Mouse (Mus musculus) frontal cortex, postnatal 10 days (tissue): ENCODE data around the gene Cnnm1.
"Not testable (repeated sequence)": the region's sequence is repeated elsewhere in the genome, so short reads cannot be mapped to it uniquely, and the experiment has no call there.

ENCODE experiments used
- DNase-seq, 2 experiments: peaks; one replicate each; pipeline ENCODE4 v3.0.0; 2022; ENCODE audit warnings: low spot score in 2 of 2, mixed read lengths in 1 of 2

The Cnnm1 gene

DNA sequence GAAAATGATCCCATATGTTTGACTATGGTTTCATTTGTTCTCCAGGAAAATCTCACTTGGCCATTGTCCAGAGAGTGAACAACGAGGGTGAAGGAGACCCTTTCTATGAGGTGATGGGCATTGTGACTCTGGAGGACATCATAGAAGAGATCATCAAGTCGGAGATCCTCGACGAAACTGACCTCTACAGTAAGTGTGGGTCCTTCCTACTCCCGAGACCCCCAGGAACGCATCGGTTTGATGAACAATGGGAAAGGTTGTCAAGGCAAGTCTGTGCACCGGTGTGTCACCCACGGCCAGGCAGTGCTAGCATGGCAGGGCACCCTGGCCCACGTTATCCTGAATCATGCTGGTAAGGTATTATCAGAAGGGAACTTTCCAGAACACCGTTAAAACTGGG lies 24.8 kb downstream of the Cnnm1 start:
- no peak for DNase-seq

DNA sequence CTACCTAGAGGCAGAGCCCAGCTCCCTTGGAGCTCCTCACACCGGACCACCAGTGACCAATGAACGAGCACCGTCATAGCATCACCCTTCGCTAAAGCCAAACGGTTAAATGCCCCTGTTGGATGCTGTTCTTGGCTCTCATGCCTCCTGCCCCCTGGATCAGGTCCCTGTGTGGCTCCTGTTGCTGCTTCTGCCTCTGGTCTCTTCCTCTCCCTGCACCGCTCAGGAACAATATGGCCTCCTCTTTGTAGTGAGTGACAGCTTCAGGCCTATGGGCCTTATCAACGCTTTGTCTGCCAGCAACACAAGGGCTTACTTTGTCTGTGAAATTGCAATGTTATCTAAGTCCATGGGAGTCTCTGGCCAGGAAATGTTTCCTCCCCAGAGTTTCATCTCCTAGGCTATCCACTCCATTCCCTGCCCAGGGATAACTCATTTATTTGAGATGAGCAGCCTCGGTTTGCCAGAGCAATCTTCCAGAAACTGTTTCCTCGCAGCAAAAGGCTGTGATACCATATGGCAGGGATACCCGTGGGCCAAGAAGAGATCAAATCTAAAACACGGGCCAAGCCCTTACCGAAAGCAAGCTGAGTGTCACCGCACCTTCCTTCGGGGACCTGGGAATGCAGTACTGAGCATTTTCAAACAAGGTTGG lies 25.5 kb downstream of the Cnnm1 start:
- DNase-seq: no peak

DNA sequence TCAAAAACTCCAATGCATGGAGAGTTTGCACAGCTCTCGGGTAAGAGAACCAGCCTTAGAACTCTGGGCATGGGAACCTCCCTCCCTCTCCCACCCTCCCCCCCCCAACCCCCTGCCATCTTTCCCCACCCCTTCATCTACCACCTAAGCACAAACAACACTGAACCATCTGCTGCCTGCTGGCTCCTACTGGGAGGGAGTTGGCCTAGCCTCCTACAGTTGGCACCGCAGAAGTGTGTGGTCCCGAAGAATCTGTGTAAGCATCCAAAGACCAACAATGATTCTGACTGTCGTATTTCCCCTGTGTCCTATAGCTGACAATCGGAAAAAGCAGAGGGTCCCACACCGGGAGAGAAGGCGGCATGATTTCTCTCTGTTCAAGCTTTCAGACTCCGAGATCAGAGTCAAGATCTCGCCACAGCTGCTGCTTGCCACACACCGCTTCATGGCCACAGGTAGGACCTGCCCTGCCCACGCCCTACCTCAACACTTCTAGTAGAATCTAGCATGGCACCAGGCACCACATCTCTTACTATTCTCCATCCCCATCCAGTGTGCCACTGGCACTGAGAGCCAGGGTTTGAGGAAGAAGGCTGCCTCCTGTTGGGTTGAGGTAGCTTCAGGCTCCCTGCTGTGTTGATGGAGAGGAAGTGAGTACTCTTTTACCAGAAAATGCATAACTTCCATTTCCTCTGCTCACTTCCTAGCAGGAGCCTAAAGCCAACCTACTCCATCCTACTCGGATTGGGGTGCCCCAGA lies 27.9 kb downstream of the Cnnm1 start:
- DNase-seq: no peak

DNA sequence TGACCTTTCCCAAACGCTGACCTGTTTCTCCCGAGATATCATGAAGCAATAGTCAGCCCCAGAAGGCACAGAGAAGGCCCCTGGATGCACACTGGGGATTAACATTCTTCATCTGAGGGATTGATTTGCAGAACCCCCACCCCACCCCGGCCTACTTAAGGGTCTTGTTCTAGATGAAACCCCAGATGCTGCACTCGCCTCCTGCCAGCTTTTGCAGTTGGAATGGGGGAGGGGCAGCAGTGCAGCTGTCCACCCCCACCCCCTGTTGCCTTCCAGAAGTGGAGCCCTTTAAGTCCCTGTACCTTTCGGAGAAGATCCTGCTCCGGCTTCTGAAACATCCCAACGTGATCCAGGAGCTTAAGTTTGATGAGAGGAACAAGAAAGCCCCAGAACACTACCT lies 29.1 kb downstream of the Cnnm1 start:
- DNase-seq: no peak

DNA sequence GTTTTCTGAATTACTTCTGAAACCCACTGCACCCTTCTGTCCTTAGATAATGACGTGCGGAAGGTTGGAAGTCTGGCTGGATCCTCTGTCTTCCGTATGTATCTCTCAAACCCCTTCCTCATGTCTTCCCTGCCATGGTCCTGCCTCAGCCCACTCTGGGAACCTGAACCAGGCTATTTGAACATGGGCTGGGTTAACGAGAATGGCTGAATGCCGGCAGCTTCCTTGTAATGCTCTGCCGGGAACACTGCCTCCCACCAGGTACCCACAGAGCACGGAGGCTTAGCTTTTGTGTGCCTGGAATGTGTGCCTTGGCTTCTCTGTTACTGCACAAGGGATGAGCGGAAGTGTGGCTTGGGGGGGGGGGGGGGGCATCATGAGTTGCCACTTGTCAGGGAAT lies 32.1 kb downstream of the Cnnm1 start:
- DNase-seq: no peak

DNA sequence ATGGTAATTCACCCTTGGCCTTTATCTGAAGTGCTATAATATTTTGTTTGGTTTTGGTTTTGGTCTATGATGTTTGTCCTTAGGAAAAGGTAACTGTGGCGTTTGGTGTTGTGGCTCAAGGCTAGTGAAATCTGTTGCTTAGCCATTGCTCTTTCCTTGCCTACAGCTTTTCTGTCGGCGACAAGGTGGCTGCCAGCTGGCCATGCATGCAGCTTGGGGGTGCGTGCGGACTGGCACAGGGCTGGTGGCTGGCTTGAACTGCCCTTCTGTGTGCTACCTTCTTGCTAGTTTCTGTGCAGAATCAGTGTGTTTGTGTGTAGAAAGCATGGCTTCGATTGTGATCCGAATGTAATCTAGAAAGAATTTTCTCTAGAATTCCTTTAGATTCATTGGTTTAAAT lies 32.5 kb downstream of the Cnnm1 start:
- no peak for DNase-seq

DNA sequence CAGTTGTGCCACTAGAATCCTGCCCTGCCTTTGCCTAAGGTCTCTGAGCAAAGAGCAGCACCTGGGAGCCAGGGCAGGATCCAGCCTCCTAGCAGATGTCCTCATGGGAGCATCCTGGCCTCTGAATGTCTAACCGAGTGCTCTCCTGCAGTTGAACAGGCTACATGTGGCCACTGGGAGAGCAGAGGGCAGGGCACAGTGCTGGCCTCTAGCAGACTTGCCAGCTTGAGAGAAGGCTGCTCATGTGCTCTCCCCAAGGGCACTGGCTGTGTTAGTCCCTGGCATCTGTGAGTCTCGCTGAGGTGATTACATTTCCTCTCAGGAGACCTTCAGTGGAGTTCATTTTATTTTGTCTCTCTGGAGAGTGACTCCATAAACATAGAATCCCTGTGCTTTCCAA lies 35.4 kb downstream of the Cnnm1 start:
- no peak for DNase-seq

DNA sequence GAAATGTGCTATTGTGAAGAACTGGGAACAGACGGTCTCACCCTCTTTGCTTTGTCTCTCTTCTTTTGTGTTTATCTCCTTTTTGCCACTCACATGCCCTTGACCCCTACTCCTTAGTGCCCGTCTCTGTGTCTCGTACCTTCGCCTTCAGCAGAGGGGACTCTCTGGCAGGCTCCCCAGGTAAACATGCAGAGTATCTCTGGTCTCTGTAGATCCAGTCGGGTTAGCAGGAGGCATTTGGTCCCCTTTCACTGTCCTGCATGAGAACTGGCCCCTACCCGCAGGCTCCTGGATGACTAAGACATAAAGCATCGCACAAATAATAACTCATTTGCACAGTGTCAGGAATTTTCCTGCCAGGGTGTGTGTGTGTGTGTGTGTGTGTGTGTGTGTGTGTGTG lies 35.8 kb downstream of the Cnnm1 start:
- DNase-seq: no peak

DNA sequence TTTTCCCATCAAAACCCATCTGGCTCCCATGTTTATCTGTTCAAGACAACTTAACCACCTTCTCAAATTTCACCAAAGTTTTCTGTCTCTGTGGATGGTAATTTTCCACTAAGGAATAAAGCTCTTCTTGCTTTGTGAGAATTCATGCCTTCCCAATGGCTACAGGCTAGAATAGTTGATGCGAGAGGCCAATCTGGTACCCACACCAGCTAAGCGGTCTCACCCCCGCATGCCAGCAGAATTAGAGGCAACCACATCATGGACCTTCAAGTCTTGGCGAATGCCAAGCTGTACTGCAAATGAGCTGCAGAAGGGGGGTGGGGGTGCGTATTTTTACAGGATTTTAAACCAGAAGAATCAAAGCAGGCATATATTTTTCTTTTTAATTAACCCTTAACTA lies 37.2 kb downstream of the Cnnm1 start:
- DNase-seq: no peak

DNA sequence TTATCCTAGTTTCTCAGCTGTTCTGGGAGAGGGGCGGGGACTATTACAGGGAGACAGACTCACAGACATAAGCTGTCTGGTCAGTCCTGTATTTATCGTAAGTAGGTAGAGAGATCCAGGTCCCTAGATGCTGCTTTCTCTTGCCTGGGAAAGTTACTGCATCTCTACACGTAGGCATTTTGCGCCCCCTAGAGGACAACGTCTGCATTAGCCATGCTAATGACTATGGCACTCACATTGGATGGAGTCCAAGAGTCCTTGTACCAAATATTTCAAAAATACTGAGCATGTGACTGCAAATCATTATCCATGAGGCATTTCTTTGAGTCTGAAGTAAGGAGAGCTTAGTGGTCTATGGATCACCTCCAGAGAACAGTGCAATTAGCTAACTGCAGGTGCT lies 38.7 kb downstream of the Cnnm1 start:
- peak in 1 of 2 experiments; percentile 36 for DNase-seq

DNA sequence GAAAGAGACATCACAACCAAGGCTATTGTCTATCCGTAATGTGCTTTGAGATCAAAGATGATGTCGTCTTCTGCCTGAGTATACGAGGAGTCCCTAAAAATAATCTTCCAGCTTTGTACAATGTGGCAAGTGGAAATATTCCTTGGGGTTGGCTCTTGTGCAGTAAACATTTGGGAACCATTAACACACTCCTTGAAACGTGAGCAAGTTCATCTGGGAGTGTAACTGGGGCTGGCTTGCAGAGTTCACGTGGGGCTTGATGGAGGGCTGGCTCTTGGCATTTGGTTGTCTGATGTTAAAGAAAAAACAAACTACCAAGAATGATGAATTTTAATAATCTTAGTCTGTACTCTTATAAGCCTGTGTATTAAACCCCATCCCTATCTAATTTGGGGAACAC lies 39.2 kb downstream of the Cnnm1 start:
- DNase-seq: no peak

DNA sequence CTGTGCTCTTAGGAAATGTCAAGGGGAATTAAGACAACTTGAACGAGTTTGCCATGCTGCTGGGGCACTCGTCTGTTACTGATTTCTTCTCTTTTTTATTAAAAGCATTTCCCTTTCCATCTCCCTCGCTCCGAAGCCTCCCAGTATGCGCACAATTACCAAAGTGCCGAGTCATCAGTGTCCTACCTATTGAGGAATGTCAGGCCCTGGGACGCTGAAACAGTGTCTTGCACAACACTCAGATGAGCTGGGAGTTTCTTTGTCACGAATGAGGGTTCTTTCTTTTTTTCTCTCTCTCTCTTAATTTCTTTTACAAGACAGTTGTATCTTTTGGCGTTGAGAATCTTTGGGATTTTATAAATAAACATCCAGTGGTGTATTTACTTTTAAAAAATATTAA lies 40.3 kb downstream of the Cnnm1 start:
- DNase-seq: no peak

DNA sequence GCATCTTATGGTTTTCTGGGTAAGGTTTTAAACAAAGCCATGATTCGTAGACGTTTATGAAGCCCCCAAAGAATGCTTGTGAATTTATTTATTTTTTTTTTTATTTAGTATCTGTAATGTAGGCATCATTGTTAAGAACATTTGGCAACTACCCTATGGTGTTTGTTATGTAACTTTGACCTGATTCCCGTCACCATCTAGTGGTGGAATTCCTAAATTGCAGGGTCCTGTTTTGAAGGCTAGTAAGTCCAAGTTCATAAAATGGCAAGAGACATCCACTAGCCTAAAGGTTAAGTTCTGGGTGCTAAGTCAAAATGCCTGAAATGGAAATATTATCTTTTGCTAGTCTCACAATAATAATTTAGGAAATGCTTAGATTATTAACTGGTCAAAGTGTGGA lies 47.2 kb downstream of the Cnnm1 start:
- DNase-seq: no peak

DNA sequence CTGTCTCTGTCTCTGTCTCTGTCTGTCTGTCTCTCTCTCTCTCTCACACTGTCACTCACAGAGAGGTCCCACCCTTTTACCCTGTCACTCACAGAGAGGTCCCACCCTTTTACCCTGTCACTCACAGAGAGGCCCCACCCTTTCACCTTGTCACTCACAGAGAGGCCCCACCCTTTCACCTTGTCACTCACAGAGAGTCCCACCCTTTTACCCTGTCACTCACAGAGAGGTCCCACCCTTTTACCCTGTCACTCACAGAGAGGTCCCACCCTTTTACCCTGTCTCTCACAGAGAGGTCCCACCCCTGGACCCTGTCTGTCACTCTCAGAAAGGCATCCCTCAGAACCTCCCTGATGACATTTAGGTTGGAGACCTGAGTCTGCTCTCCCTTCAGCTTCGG lies 53.1 kb downstream of the Cnnm1 start:
- DNase-seq: not testable (repeated sequence)

DNA sequence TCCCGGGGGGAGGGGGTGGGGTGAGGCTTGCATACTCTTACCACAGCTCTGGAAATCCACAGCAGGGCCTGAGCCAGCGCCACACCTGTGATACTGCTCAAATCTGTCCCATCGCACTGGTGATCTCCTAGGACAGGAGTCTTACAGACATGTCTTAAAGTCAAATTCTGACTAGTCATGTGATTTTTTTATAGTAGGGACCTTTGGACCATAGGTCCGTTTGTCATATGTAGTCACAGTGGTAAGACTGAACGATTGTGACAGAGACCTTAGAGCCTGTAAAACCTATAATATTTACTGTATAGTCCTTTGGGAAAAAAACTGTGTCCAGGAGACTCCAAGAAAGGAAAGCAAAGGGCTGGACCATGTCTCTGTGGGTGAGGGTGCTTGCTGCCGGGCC lies 53.6 kb downstream of the Cnnm1 start:
- DNase-seq: no peak

DNA sequence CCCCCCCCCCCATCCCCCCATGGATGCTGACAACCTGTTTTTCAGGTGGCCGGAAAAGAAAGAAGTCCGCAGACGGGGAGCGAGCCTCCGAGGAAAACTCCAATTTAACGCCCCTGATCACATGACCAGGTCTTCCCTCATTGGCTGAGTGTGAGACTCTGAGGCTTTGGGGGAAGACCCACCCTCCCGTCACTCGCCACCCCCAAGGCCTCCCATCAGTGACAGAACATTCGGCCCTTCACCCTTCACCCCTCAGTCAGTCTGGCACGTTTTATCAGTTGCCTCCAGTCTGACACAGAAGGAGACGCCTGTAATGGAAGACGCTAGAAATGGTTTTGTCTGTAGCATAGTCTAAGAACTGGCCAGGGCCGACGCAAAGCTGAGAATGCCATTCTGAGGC lies 54.7 kb downstream of the Cnnm1 start:
- no peak for DNase-seq

DNA sequence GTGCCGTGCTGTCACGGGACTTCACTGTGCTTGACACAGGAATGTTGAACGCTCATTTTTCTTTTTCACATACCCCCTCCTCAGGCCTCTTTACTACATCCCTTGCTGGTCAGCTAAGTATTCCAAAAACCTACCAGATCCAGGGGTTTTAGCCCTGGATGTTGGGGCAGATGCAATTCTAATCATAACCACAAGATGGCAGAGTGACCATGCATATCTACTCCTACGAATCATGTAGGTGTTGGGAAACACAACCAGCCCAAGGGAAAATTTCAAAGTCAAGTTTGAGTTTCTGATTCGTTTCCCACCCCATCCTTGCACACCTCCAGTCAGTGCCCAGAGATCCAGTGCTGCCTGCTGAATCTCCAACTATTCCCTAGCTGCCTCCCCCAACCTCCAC lies 55.6 kb downstream of the Cnnm1 start:
- peak in 1 of 2 experiments; percentile 48 for DNase-seq

DNA sequence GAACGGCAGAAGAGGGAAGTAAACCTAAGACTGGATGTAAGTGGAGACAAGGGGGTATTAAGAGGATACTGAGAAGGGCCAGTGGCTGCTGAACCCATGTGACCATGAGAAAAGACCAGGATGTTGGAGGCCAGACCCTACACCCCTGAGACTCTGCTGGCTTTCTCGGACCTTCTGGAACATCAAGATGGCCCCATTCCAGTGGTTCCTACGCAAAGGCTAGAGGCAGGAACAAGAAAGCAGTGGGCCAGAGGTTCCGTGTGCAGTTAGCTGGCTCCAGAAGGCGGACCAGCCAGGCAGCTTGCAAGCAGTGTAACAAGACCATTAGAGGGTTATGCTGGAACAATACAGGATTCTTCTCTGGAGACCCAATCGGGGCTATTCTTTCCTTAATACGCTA lies 57.2 kb downstream of the Cnnm1 start:
- DNase-seq: no peak

DNA sequence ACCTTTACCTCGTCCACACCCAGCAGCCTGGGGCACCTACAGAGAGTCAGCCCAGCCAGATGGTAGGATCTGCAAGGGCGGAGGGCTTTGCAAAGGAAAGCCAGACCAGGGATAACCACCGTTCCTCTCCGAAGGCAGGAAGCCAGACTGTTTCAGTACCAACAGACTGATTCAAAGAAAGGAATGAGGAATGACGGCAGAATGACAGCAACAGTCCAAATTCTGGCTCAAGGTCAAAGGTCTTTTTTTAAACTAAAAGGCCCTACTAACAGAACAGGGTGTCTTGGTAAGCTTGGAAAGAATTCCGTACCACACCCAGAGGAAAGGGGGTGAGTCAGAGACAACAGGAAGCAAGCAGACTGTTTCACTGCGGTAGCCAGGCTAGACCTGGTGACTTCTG lies 58.6 kb downstream of the Cnnm1 start:
- no peak for DNase-seq

DNA sequence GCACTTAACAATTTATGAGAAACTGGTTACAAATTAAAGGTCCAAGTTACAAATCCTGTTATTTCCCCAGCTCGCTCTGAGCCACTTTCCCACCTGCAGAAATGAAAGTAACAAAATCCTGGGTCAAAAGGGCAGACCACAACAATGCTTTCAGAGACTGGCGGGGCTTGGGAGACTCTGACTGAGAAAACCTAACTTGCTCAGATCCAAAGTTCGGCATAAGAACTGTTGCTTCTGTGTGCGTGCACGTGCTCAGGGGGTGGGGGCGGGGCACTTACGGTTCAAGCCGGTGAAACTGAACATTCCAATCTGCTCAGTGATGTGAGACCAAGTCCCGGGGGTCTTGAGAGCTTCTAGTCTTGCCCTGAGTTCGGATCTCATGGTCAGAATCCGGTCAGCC lies 62.4 kb downstream of the Cnnm1 start:
- DNase-seq: no peak

DNA sequence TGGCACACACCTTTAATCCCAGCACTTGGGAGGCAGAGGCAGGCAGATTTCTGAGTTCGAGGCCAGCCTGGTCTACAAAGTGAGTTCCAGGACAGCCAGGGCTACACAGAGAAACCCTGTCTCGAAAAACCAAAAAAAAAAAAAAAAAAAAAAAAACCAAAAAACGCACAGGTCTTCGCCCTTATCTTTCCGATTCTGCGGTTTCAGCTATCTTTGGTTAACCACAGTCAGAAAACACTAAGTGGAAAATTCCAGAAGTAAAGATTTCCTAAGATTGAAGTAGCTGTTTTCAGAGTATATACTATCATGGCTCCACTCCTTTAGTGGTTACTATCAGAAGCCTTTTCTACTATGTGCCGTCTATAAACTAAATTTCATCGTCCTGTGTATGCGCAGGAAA lies 63.4 kb downstream of the Cnnm1 start:
- not testable (repeated sequence) for DNase-seq

DNA sequence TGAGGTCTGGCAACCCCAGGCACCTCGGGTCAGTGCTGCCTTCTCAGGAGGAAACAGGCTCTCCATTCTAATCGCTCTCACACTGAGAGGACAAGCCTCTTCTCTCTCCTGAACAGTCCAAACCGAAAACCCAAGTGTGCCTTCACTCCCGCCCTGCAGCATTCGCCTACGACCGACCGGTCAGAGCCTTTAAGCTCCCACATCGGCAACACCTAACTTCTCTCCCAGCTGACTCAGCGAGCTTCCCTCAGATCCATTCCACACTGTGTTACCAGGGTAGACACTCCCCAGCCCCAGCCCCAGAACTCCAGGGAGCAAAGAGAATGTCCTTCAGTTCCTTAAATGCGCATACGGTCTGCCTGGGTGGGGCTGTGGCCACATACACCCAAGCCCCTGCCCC lies 65.2 kb downstream of the Cnnm1 start:
- DNase-seq: no peak

DNA sequence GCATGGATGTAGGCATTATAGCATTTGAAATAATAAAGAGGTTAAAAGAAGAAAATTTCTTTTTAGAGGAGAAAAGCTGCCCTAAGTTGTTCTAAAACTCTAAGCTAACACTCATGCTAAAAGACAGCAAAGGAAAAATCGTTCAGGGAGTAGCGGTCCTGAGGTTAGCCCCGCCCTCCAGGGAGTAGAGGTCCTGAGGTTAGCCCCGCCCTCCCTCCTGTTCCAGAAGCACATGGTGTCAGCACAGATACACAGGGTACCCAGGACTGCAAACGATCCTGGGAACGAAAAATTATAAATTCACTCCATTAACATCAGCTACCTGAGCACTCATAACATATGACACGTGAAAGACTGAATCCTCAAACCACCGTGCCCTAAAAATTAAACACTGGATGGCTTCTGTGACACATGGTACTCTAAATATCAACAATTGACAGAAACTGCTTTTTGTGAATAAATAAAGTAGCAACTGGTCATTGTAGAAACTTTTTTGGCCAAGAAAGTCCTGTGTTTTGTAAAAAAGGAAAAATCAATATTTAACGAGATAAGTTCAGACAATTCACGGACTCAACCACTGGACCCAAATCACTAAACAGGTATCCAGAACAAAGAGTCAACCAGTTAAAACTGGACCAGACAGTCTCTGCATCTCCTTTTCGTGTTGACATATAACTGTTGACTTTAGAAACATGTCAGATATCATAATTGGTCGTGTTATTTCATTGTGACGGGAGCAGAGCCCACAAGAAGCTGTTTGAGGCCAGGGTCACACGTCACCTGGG lies 70.4 kb downstream of the Cnnm1 start:
- no peak for DNase-seq
